Mouse (Mus musculus) stomach, embryonic 14.5 days (tissue): ENCODE measurements around the gene Gm49361. TPM values are rescaled to one million over a fixed set of nuclear protein-coding genes. Genes with fewer than 3 reads are reported as not detected.

Source experiments
- ATAC-seq: fragments of 200-750 bp; cut with Nextera tagmentation; 2 replicates; pipeline ENCODE4 v1.8.0; 2017; ENCODE audit warnings: low read depth, moderate TSS enrichment; ENCODE audit not compliant: insufficient number of reproducible peaks, insufficient read depth, low FRiP score
- H3K27ac ChIP-seq: fragments of 300-500 bp; sonication (generic); 2 replicates; pipeline ENCODE4 v1.5.1; 2014; ENCODE audit warnings: mild to moderate bottlenecking, low read length, moderate library complexity, mixed read lengths
- H3K27me3 ChIP-seq: fragments of 300-500 bp; sonication (generic); 2 replicates; pipeline ENCODE4 v1.6.1; 2014; ENCODE audit warnings: low read length, control low read depth, mixed read lengths; ENCODE audit not compliant: control insufficient read depth, insufficient read depth
- H3K36me3 ChIP-seq: fragments of 300-500 bp; sonication (generic); 2 replicates; pipeline ENCODE4 v1.6.1; 2014; ENCODE audit warnings: mild to moderate bottlenecking, control low read depth, low read length, moderate library complexity, mixed read lengths; ENCODE audit not compliant: control insufficient read depth, insufficient read depth
- H3K4me1 ChIP-seq: fragments of 300-500 bp; sonication (generic); 2 replicates; pipeline ENCODE4 v1.6.1; 2014; ENCODE audit warnings: low read length, control low read depth, mixed read lengths; ENCODE audit not compliant: control insufficient read depth, insufficient read depth
- H3K4me2 ChIP-seq: fragments of 300-500 bp; sonication (generic); replicated peaks from 2 replicates; pipeline ENCODE4 v1.6.1; 2014; ENCODE audit warnings: low read depth, low read length, control low read depth
- H3K4me3 ChIP-seq: fragments of 300-500 bp; sonication (generic); 2 replicates; pipeline ENCODE4 v1.5.1; 2014; ENCODE audit warnings: low read depth, low read length, control low read depth
- H3K9ac ChIP-seq: fragments of 300-500 bp; sonication (generic); replicated peaks from 2 replicates; pipeline ENCODE4 v1.6.1; 2014; ENCODE audit warnings: low read depth, mild to moderate bottlenecking, control low read depth, low read length, moderate library complexity, mixed read lengths
- H3K9me3 ChIP-seq: fragments of 300-500 bp; sonication (generic); 2 replicates; pipeline ENCODE4 v1.6.1; 2016; ENCODE audit warnings: low read depth, low read length, control low read depth; ENCODE audit not compliant: control insufficient read depth
- WGBS: fragments of 180-500 bp; shearing (Covaris S2); extraction: QIAGEN DNeasy Blood & Tissue Kit; methylation state at CpG from one replicate; pipeline ENCODE4 v1.1.7; 2014; 5-methylcytosine and 5-hydroxymethylcytosine counted together
- polyA plus RNA-seq: library from polyadenylated mRNA; unstranded; fragments of >200 nt; fragmentation: Nextera tagmentation; extraction: Ambion mirVana; gene quantifications from 2 replicates; pipeline ENCODE4 v1.2.1, GENCODE M21; 2014

Gene Gm49361
- polyA plus RNA-seq, result not detected in 2 replicates

DNA sequence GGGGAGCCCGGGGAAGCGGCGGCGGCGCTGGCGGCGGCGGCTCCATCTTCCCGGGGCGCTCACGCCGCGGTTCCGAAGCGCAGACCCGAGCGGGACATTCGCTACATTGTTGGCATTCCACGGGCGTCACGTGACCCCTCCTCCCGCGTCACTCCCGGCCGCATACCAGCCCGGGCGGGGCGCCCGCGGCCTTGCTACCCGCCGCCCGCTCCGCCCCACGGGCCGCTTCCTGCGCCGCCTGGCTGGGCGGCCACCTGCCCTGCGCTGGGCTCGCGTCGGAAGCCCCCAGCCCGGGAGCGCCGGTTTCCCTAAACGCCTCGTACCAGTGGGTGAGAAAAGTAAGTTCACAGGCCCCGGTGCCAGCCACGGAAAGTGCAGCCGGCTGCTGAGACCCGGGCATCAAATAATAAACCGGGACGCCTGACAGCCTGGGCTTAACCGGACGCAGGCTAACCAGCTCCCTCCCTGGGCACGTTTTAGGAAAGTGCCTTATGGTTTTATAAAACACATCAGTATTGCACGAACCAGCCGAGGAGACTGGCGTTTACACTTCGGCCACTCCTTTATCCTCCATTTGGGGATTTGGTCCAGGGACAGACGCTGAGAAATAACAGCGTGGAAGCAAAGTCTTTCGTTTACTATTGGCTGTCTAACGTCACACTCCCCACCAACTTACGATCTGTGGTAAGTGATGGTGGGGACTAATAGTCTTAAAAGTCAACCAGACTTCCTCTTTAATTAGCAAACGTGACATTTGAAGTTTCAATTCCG, at the start of gene Gm49361:
Gene Gm49361 (minus strand): TSS at position 103 of the 771 bp plus-strand sequence.
- H3K27me3 ChIP-seq, result no peaks in the 10 kb centered on the region
- peak within 1 kb of the TSS; percentile 77 for H3K4me2 ChIP-seq
- H3K9me3 ChIP-seq, result no peaks in the 10 kb centered on the region
- peak within 1 kb of the TSS; percentile 94 for H3K27ac ChIP-seq
- H3K9ac ChIP-seq, result peak within 1 kb of the TSS; percentile 92
- H3K4me3 ChIP-seq, result peak within 1 kb of the TSS; percentile 87
- peak; percentile 90 for ATAC-seq
- H3K36me3 ChIP-seq, result no peaks in the 10 kb centered on the region
- under 1% methylated on average over 66 of the region's 68 CpGs for WGBS
- H3K4me1 ChIP-seq, result peaks cover 14% of the 10 kb centered on the region; the same call in 1 of the 2 replicates

- H3K9me3 ChIP-seq, result no peaks in the 10 kb centered on the region
- ATAC-seq, result no peak
- H3K27me3 ChIP-seq, result no peaks in the 10 kb centered on the region
- H3K4me3 ChIP-seq, result no peak overlapping the region
- H3K4me1 ChIP-seq, result no peaks in the 10 kb centered on the region
- H3K27ac ChIP-seq, result no peak overlapping the region
- no peak overlapping the region for H3K9ac ChIP-seq
- H3K4me2 ChIP-seq, result no peak overlapping the region
- no peaks in the 10 kb centered on the region for H3K36me3 ChIP-seq
- WGBS, result 65% methylated on average over 4 of the region's 4 CpGs
Observed at GRCm38 (mm10) chr14:57791171-57791570, 45.3 kb upstream of the Gm49361 start.

DNA sequence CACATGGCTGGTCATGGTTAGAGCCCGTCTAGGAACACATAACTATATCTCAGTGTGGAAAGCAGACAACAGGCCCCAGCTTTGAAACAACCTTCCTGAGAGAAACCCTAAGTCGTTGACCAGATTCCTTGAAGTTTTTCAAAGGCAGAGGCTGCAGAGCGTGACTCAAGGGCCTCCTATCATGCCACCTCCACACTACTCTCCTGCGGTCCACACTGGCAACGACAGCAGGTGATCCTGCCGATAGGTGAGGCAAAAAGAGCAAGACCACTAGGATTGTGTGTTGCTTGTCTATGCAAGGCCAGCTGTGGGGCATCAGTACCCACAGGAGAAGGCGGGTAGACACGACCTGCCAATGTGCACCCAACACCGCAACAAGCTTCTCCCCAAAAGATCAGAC, 43.9 kb upstream of the Gm49361 start:
- H3K27ac ChIP-seq, result no peak overlapping the region
- no peaks in the 10 kb centered on the region for H3K27me3 ChIP-seq
- no peaks in the 10 kb centered on the region for H3K4me1 ChIP-seq
- H3K9ac ChIP-seq, result no peak overlapping the region
- no peak overlapping the region for H3K4me3 ChIP-seq
- H3K36me3 ChIP-seq, result no peaks in the 10 kb centered on the region
- ATAC-seq, result no peak
- 93% methylated on average over 9 of the region's 9 CpGs for WGBS
- H3K9me3 ChIP-seq, result no peaks in the 10 kb centered on the region
- H3K4me2 ChIP-seq, result no peak overlapping the region

- no peaks in the 10 kb centered on the region for H3K4me1 ChIP-seq
- no peaks in the 10 kb centered on the region for H3K36me3 ChIP-seq
- H3K9me3 ChIP-seq, result no peaks in the 10 kb centered on the region
- H3K27ac ChIP-seq, result no peak overlapping the region
- H3K4me2 ChIP-seq, result no peak overlapping the region
- ATAC-seq, result no peak
- H3K4me3 ChIP-seq, result no peak overlapping the region
- H3K27me3 ChIP-seq, result no peaks in the 10 kb centered on the region
- no peak overlapping the region for H3K9ac ChIP-seq
- 76% methylated on average over 2 of the region's 2 CpGs for WGBS
Observed at GRCm38 (mm10) chr14:57789311-57789710, 43.4 kb upstream of the Gm49361 start.

DNA sequence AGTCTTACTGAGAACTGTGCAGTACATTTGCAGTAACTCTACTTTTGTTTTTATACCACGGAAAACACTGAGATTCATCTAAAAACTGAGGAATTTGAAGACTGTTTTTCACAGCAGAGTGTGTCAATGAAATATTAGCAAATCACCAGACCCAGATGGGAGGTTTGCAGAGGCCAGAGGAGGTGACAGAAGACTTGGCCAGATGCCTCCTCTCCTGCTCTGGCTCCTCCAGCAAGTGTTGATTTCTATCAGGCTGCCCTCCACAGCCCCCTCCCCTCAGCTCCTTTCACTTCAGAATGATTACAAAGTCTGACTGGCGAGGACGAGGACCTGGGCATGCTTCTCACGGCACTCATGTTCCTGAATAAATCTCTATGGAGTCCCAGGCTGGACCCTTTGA, 41.5 kb upstream of the Gm49361 start:
- Histone ChIP-seq H3K9me3 (no peaks in the 10 kb centered on the region), H3K4me2 (no peak overlapping the region), H3K4me1 (no peaks in the 10 kb centered on the region), H3K9ac (no peak overlapping the region), H3K36me3 (no peaks in the 10 kb centered on the region), H3K27me3 (no peaks in the 10 kb centered on the region), H3K27ac (no peak overlapping the region), H3K4me3 (no peak overlapping the region)
- WGBS, result 48% methylated on average over 4 of the region's 4 CpGs
- ATAC-seq, result no peak

- Histone ChIP-seq H3K9ac (no peak overlapping the region), H3K27ac (no peak overlapping the region), H3K27me3 (no peaks in the 10 kb centered on the region), H3K9me3 (no peaks in the 10 kb centered on the region), H3K36me3 (no peaks in the 10 kb centered on the region), H3K4me2 (no peak overlapping the region), H3K4me3 (no peak overlapping the region), H3K4me1 (no peaks in the 10 kb centered on the region)
- ATAC-seq, result no peak
- WGBS, result 84% methylated on average over 6 of the region's 6 CpGs
Observed at GRCm38 (mm10) chr14:57772157-57772815, 26.4 kb upstream of the Gm49361 start.

DNA sequence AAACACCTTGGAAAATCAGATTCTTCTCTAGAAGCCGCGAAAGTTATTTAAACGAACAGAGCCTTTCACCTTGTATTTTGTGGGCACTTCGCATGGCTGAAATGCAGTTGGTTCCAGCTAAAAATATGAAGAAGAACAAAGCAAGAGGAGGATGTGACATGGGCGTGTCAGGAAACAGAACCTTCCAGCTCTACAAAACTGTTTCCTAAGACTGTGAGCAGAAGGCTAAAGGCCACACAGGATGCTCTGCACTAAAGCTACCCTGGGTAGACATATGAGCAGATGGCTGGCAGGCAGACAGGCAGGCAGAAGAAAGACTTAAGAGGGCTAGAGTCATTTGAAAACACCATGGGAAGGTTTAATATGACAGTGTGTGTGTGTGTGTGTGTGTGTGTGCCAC, 23.2 kb upstream of the Gm49361 start:
- Histone ChIP-seq H3K27me3 (no peaks in the 10 kb centered on the region), H3K4me3 (no peak overlapping the region), H3K4me2 (no peak overlapping the region), H3K4me1 (no peaks in the 10 kb centered on the region), H3K9ac (no peak overlapping the region), H3K9me3 (no peaks in the 10 kb centered on the region), H3K27ac (no peak overlapping the region), H3K36me3 (no peaks in the 10 kb centered on the region)
- WGBS, result 89% methylated on average over 5 of the region's 5 CpGs
- no peak for ATAC-seq

GRCm38 (mm10) chr14:57760447-57761412, 14.8 kb upstream of the Gm49361 start:
- H3K9ac ChIP-seq, result no peak overlapping the region
- no peak for ATAC-seq
- no peak overlapping the region for H3K4me2 ChIP-seq
- H3K9me3 ChIP-seq, result no peaks in the 10 kb centered on the region
- no peak overlapping the region for H3K27ac ChIP-seq
- H3K27me3 ChIP-seq, result no peaks in the 10 kb centered on the region
- H3K4me1 ChIP-seq, result no peaks in the 10 kb centered on the region
- no peak overlapping the region for H3K4me3 ChIP-seq
- WGBS, result 63% methylated on average over 10 of the region's 10 CpGs
- no peaks in the 10 kb centered on the region for H3K36me3 ChIP-seq
